Mouse (Mus musculus) heart, postnatal 14 days (tissue): ENCODE results near the gene Alb. TPM values are rescaled to one million over a fixed set of nuclear protein-coding genes. Genes with fewer than 3 reads are reported as not detected.

Experiments used
- DNase-seq, 2 experiments: peaks; one replicate each; pipeline ENCODE4 v3.0.0; 2021 to 2022
- intact Hi-C: fragments of 180-260 bp; cut with DNase I; formaldehyde crosslinking; loops from one replicate; pipeline ENCODE4 v1.15.1; 2025
- total RNA-seq, 2 experiments: library from RNA; stranded (reverse); gene quantifications; 2 replicates each; pipeline ENCODE4 v1.2.3; 2021

The Alb gene
- total RNA-seq, 2 experiments from 2014 or later: 0.34 TPM; not detected in 1

DNA sequence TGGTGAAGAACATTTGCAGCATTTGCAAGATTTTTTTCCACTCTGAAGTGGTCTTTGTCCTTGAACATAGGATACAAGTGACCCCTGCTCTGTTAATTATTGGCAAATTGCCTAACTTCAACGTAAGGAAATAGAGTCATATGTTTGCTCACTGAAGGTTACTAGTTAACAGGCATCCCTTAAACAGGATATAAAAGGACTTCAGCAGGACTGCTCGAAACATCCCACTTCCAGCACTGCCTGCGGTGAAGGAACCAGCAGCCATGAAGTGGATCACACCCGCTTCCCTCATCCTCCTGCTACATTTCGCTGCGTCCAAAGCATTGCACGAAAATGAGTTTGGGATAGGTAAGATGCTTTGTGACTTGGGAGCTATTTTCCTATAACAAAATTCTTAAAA is 29.8 kb downstream of the Alb start, which contains the start of gene Afp:
Afp (plus strand) TSS at position 220 of the 400 bp plus-strand sequence.
- intact Hi-C loops: no loop called here
- no peak for DNase-seq

- DNase-seq: no peak
- intact Hi-C loops: no loop called here
Observed at GRCm38 (mm10) chr5:90492440-90492839, 31.7 kb downstream of the Alb start.

DNA sequence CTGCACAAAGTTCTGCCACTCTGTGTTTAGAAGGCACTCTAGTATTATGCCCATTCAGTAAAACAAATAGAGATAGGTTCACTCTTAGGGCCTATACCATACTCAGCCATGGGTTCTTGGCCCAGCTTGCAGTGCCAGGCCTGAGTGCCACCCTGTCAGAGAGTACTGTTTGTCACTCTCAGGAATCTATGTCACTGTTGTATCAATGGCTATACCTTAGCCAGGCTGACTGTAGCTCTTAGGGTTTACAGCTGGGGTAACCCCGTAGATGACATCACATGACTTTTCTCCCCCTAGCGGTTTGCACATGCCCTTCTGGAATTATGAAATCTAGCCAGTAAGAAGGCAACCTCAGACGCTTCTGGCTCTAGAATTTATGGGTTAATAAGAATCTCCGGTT is 33.6 kb downstream of the Alb start:
- intact Hi-C loops: no loop called here
- no peak for DNase-seq

DNA sequence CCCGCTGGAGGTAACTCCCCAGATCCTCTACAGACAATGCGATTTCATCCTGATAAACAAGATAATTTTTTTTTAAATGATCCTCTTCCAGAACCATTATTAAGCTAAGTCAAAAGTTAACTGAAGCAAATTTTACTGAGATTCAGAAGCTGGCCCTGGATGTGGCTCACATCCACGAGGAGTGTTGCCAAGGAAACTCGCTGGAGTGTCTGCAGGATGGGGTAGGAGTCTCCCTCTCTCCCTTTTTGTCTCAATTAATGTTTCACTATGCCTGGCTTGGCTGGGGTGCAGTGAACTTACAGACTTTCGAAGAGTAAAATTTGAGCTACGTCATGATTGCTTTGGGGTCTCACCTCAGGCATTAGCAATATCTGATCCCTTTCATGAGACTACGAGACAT is 38.8 kb downstream of the Alb start:
- intact Hi-C loops: no loop called here
- no peak for DNase-seq

GRCm38 (mm10) chr5:90500714-90501113 is 40.0 kb downstream of the Alb start:
- DNase-seq: peak; percentile 75 to 83
- intact Hi-C loops: loop anchor here (1.0 to 10.0 kb wide), 2 partner anchors 96 to 297 kb away; no protein-coding TSS in a partner anchor

DNA sequence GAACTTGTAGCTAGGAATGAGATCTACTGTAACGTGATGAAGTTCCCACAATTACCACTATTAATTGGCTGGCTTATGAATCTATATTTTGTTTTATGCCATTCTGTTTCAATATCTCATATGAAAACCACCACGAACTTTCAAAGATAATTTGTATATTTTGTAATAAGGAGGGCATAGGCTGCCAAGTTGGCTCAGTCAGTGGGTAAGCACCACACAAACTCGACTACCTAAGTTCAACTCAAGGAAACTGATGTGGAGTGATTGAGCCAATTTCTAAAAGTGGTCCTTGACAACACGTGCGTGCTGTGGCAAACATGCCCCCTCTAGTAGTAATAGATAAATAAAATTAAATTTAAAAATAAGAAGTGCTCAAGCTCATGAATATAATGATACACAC is 41.1 kb downstream of the Alb start:
- intact Hi-C loops: loop anchor here (10.0 kb wide), 1 partner anchor 97 kb away; no protein-coding TSS in a partner anchor
- no peak for DNase-seq

GRCm38 (mm10) chr5:90504742-90505141 is 44.0 kb downstream of the Alb start:
- DNase-seq: no peak
- intact Hi-C loops: loop anchor here (10.0 kb wide), 1 partner anchor 100 kb away; no protein-coding TSS in a partner anchor

GRCm38 (mm10) chr5:90506507-90506906 is 45.8 kb downstream of the Alb start:
- no peak for DNase-seq
- intact Hi-C loops: loop anchor here (10.0 kb wide), 1 partner anchor 102 kb away; no protein-coding TSS in a partner anchor

DNA sequence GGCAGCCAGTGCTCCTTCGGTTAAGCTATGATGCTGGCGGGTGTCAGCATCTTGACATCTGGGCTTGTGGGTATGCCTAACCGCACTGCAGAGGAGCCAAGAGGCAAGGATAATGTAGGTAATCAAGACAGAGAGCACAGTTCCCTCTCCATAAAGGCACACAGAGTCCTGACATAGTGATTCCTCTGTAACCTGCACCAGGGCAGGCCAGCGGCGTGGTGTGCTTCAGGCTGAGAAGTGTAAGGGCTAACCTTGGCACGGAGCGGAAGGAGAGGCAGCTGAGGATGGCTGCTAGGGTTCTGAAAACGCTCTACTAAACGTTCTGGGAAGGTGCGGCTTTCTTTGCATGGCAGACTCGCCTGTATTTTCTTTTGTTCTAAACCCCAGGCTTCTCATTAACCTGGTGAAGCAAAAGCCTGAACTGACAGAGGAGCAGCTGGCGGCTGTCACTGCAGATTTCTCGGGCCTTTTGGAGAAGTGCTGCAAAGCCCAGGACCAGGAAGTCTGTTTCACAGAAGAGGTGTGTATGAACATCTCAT is 46.8 kb downstream of the Alb start:
- intact Hi-C loops: loop anchor here (10.0 kb wide), 1 partner anchor 103 kb away; no protein-coding TSS in a partner anchor
- DNase-seq: no peak

- intact Hi-C loops: loop anchor here (10.0 kb wide), 1 partner anchor 105 kb away; no protein-coding TSS in a partner anchor
- DNase-seq: no peak
Observed at GRCm38 (mm10) chr5:90509828-90510592, 49.3 kb downstream of the Alb start.

DNA sequence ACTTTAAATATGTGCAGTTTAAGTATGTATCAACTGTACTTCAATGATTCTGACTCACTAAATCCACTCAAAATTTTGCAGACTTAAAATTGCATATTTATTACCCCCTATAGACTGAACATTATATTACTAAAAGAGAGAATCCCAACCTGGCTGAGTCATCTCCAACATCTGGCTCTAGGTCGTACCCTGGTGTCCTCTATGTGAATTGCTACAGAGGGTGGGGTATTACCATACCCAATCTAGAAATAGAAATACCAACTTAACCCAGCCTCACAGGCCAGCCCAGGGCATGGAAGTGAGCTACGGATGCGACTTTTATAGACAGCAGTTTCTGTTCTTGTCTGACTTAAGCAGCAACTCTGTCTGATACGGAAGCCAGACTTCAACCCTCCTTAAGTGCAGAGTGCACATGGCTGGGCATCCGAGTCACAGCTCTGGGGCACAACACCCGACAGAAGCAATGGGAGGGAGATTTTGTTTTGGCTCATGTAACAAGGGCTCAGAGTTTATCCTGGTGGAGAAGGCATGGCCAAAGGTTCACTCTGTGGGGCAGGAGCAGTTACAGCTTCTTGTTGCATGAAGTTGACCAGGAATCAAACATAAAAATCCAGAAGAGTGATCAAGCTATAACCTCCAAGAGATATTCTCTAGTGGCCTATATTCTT is 51.7 kb downstream of the Alb start:
- no peak for DNase-seq
- intact Hi-C loops: no loop called here

DNA sequence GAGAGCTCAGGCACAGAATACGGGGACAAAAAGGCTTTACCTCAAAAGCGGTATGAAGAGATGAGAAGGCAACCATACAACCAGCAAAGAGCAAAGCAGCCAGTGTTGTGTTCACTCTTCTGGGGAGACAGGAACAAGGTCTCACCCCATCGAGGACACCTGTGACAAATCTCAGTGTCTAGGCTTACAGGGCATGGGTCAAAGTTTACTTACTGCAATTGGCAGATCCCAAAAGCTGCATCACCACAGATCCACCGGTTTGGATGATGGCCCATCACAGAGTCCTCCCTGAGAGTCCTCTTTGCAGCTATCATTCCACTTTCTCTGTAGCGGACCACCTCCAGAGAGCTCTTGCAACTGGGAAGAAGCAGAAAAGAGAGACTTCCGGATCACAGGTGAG is 54.9 kb downstream of the Alb start:
- DNase-seq: no peak
- intact Hi-C loops: no loop called here

DNA sequence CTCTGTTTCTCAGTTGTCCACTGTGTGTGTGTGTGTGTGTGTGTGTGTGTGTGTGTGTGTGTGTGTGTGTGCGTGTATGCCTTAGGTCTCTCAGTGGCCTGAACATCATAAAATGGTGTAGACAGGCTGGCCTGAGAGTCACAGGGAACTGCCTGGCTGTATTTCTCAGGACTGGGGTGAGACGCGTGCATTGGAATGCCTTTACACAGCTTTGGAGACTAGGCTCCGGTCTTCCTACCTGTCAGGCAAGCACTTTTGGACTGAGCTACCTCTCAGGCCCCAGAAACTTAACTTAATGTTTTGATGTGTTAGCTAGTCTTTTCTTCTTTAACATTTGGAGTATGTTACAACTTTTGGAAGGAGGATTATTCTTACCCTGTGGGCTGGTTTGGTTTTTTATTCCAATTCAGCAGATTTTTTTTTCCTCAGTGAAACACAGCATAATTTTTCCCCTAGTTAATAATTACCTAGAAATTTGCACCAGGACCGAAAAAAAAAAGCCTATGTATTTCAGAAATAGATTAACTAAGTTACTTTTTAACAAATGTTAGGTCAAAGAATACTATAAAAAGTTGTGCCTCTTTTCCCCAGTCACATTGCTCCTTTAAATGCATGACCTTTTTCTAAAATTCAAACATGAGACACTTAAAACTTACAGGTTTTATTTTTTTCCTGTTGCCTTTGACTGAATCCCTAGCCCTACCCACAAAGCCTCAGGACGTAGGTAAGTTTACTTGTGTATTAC is 57.8 kb downstream of the Alb start, which contains the start of gene Afm:
Afm (plus strand) TSS at position 577 of the 745 bp plus-strand sequence.
- intact Hi-C loops: no loop called here
- DNase-seq: no peak

Other genes with a start within 250 kb of the Alb start
- gene Cox18, start 236.9 kb upstream of the Alb start, total RNA-seq: 10 to 100 TPM; 12.1 to 13.3 TPM
- 10 to 100 TPM; 71.4 to 74.4 TPM for gene Ankrd17, start 94.3 kb upstream of the Alb start, total RNA-seq
- 1 to 10 TPM in 1 of 2 experiments, under 1 TPM in 1; 1.00 to 1.0 TPM for gene Gm9958, start 93.7 kb upstream of the Alb start, total RNA-seq
- not detected for gene Afp, start 29.8 kb downstream of the Alb start, total RNA-seq
- not detected for gene Afm, start 58.0 kb downstream of the Alb start, total RNA-seq
- not detected for gene 5830473C10Rik, start 100.2 kb downstream of the Alb start, total RNA-seq
- gene Rassf6, start 179.8 kb downstream of the Alb start, total RNA-seq: not detected